Mouse (Mus musculus) limb, embryonic 13.5 days (tissue): ENCODE results near the gene Atp6v0d1. TPM values are rescaled to one million over a fixed set of nuclear protein-coding genes. Genes with fewer than 3 reads are reported as not detected.
"Not testable (repeated sequence)": the region's sequence is repeated elsewhere in the genome, so short reads cannot be mapped to it uniquely, and the experiment has no call there.

ENCODE experiments used
- ATAC-seq: fragments of 200-750 bp; cut with Nextera tagmentation; 2 replicates; pipeline ENCODE4 v1.8.0; 2017; ENCODE audit warnings: low read depth, moderate number of reproducible peaks, moderate TSS enrichment; ENCODE audit not compliant: low FRiP score
- H3K27ac ChIP-seq: fragments of 300-500 bp; sonication (generic); 2 replicates; pipeline ENCODE4 v1.5.1; 2015; ENCODE audit warnings: inconsistent platforms, mild to moderate bottlenecking, moderate library complexity
- H3K27me3 ChIP-seq: fragments of 300-500 bp; sonication (generic); 2 replicates; pipeline ENCODE4 v1.6.1; 2015; ENCODE audit warnings: mild to moderate bottlenecking, inconsistent platforms
- H3K36me3 ChIP-seq: fragments of 300-500 bp; sonication (generic); 2 replicates; pipeline ENCODE4 v1.6.1; 2015; ENCODE audit warnings: inconsistent platforms, mild to moderate bottlenecking, moderate library complexity
- H3K4me1 ChIP-seq: fragments of 300-500 bp; sonication (generic); 2 replicates; pipeline ENCODE4 v1.6.1; 2015; ENCODE audit warnings: inconsistent platforms
- H3K4me2 ChIP-seq: fragments of 300-500 bp; sonication (generic); replicated peaks from 2 replicates; pipeline ENCODE4 v1.6.1; 2015; ENCODE audit warnings: inconsistent platforms, mild to moderate bottlenecking, moderate library complexity
- H3K4me3 ChIP-seq: fragments of 300-500 bp; sonication (generic); 2 replicates; pipeline ENCODE4 v1.5.1; 2015; ENCODE audit warnings: moderate library complexity, mild to moderate bottlenecking, inconsistent platforms
- H3K9ac ChIP-seq: fragments of 300-500 bp; sonication (generic); 2 replicates; pipeline ENCODE4 v1.6.1; 2015; ENCODE audit warnings: mild to moderate bottlenecking, inconsistent platforms
- H3K9me3 ChIP-seq: fragments of 300-500 bp; sonication (generic); 2 replicates; pipeline ENCODE4 v1.6.1; 2016; ENCODE audit warnings: inconsistent platforms
- WGBS: fragments of 180-500 bp; shearing (Covaris S2); methylation state at CpG from one replicate; pipeline ENCODE4 v1.1.7; 2015; 5-methylcytosine and 5-hydroxymethylcytosine counted together
- polyA plus RNA-seq: library from polyadenylated mRNA; unstranded; fragments of >200 nt; fragmentation: Nextera tagmentation; extraction: Ambion mirVana; gene quantifications from 2 replicates; pipeline ENCODE4 v1.2.1, GENCODE M21; 2015

Gene Atp6v0d1
- polyA plus RNA-seq, 1 experiment from 2014 or later: 82.5 TPM

GRCm38 (mm10) chr8:105566703-105567595 lies 1.1 kb upstream of the Atp6v0d1 start:
- H3K4me2 ChIP-seq: peak overlapping the region; percentile 95
- peak overlapping the region; percentile 72 for H3K9ac ChIP-seq
- H3K4me3 ChIP-seq: peak overlapping the region; percentile 87
- H3K27ac ChIP-seq: no peak overlapping the region
- H3K4me1 ChIP-seq: peaks cover 29% of the 10 kb centered on the region
- H3K27me3 ChIP-seq: 0 out of 2 replicates have a peak, but pooled peaks cover 8% of the 10 kb centered on the region
- no peaks in the 10 kb centered on the region for H3K9me3 ChIP-seq
- ATAC-seq: no peak
- H3K36me3 ChIP-seq: no peaks in the 10 kb centered on the region
- WGBS: 27% methylated on average over 27 of the region's 27 CpGs

DNA sequence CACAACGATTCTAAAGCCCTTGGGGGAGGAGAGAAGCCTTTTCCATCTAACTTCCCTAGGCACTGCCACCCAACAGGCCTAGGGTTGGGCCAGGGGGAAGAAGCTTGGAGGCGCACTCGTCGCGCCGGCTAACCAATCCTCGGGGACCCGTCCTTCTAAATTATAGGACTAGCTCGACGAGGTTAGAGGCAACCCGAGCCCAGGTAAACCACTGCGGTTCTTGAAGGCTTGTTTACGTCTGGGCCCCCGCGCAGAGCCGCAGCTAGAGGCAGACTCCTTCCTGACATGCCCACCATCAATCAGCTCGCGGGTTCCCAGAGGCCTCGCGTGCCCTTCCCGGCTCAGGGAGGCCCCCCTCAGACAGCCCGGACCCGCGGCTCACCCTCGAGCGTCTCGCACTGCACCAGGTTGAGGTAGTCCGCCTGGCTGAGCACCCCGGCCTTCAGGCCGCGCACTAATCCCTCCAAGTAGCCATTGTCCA lies 406 bp downstream of the Atp6v0d1 start:
- Histone ChIP-seq H3K9me3 (no peaks in the 10 kb centered on the region), H3K9ac (peak overlapping the region; percentile 87), H3K4me2 (peak overlapping the region; percentile 95), H3K27me3 (0 out of 2 replicates have a peak, but pooled peaks cover 8% of the 10 kb centered on the region), H3K36me3 (no peaks in the 10 kb centered on the region), H3K4me3 (peak overlapping the region; percentile 87), H3K4me1 (peaks cover 29% of the 10 kb centered on the region), H3K27ac (peak overlapping the region; percentile 61; the same call in 1 of the 2 replicates)
- ATAC-seq: peak; percentile 66
- under 1% methylated on average over 31 of the region's 31 CpGs for WGBS

GRCm38 (mm10) chr8:105564573-105565229 lies 1.1 kb downstream of the Atp6v0d1 start:
- 89% methylated on average over 9 of the region's 9 CpGs for WGBS
- H3K27ac ChIP-seq, H3K27me3 ChIP-seq, ATAC-seq, H3K36me3 ChIP-seq, H3K9me3 ChIP-seq: not testable (repeated sequence)
- peak overlapping the region; percentile 87 for H3K9ac ChIP-seq
- peak overlapping the region; percentile 95 for H3K4me2 ChIP-seq
- H3K4me1 ChIP-seq: peaks cover 29% of the 10 kb centered on the region
- peak overlapping the region; percentile 87 for H3K4me3 ChIP-seq

GRCm38 (mm10) chr8:105563871-105564270 lies 2.0 kb downstream of the Atp6v0d1 start:
- ATAC-seq: no peak
- H3K36me3 ChIP-seq: peaks cover 3% of the 10 kb centered on the region; the same call in 1 of the 2 replicates

GRCm38 (mm10) chr8:105562863-105563262 lies 3.0 kb downstream of the Atp6v0d1 start:
- Histone ChIP-seq H3K4me2 (no peak overlapping the region), H3K36me3 (peaks cover 6% of the 10 kb centered on the region; the same call in 1 of the 2 replicates), H3K4me1 (peaks cover 29% of the 10 kb centered on the region), H3K4me3 (no peak overlapping the region), H3K27ac (no peak overlapping the region), H3K9me3 (no peaks in the 10 kb centered on the region), H3K27me3 (0 out of 2 replicates have a peak, but pooled peaks cover 8% of the 10 kb centered on the region), H3K9ac (no peak overlapping the region)
- ATAC-seq: no peak
- 88% methylated on average over 3 of the region's 3 CpGs for WGBS

More at GRCm38 (mm10) chr8:105563871-105564270, 2.0 kb downstream of the Atp6v0d1 start:
- no peaks in the 10 kb centered on the region for H3K9me3 ChIP-seq
- 82% methylated on average over 1 of the region's 1 CpGs for WGBS
- no peak overlapping the region for H3K4me2 ChIP-seq
- H3K27ac ChIP-seq: no peak overlapping the region
- no peak overlapping the region for H3K4me3 ChIP-seq
- H3K27me3 ChIP-seq: 0 out of 2 replicates have a peak, but pooled peaks cover 8% of the 10 kb centered on the region
- H3K4me1 ChIP-seq: peaks cover 29% of the 10 kb centered on the region
- H3K9ac ChIP-seq: no peak overlapping the region

DNA sequence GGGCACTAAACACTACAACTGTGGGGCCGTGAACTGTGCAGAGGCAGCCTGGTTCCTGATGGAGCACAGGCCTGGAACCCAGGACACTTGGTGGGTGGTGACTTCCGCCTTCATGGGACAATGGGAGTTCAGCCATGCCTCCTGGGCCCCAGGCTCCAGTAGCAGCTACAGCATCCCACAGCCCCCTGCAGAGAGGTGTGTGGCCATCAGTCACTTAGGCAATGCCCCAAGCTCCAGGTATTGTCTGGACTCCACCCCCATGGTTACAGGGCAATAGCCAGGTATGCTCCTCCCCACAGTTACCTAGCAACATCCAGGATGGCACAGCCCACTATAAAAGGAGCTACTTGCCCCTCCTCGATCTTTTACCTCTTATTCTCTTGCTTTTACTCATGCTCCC lies 10.6 kb downstream of the Atp6v0d1 start:
- Histone ChIP-seq H3K27ac (no peak overlapping the region), H3K4me3 (no peak overlapping the region), H3K36me3 (peaks cover 7% of the 10 kb centered on the region; the same call in 1 of the 2 replicates), H3K9me3 (no peaks in the 10 kb centered on the region), H3K4me2 (no peak overlapping the region), H3K27me3 (no peaks in the 10 kb centered on the region), H3K9ac (no peak overlapping the region), H3K4me1 (no peaks in the 10 kb centered on the region)
- no peak; the same call in 1 of the 2 replicates for ATAC-seq
- 75% methylated on average over 3 of the region's 3 CpGs for WGBS

DNA sequence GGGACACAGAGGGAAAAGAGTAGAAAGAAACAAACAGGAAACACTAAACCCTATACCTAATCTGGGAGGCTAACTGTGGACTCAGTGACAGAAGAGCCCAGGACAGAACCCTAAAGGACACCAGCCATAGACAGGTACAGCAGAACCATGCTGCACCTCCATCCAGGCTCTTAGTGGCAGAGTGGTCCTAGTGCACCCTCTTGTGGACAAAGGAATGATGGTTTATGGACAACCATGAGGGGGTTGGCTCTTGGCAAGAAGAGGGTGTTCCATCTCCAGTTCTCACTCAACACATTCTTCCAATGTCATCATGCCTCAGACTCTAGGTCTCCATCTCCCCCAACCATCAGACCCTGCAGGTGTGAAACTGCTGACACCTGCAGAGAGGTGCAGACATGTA lies 11.8 kb downstream of the Atp6v0d1 start:
- H3K27ac ChIP-seq: no peak overlapping the region
- no peak overlapping the region for H3K4me2 ChIP-seq
- H3K36me3 ChIP-seq: peaks cover 6% of the 10 kb centered on the region; the same call in 1 of the 2 replicates
- no peak overlapping the region for H3K9ac ChIP-seq
- no peaks in the 10 kb centered on the region for H3K27me3 ChIP-seq
- H3K4me1 ChIP-seq: no peaks in the 10 kb centered on the region
- peak; percentile 59; the same call in 1 of the 2 replicates for ATAC-seq
- no peak overlapping the region for H3K4me3 ChIP-seq
- H3K9me3 ChIP-seq: no peaks in the 10 kb centered on the region

DNA sequence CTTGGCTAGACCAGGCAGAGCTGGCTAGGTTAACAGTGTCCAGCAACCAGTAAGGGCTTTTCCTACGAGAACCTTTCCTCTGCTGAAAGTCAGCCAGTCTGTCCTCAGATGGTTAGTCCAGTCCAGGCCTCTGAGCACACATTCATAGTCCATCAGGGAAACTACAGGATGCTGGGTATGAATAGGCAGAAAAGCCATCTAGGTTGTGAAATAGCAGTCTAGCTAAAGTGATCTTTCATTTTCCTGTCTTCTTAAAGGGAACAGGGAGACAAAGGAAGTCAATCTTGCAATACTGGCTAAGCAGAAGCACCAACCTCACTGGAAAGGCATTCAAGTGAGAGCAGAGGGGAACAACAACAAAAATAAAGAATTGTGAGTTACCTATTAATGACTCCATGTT lies 13.0 kb downstream of the Atp6v0d1 start:
- no peak for ATAC-seq
- Histone ChIP-seq H3K36me3 (peaks cover 3% of the 10 kb centered on the region; the same call in 1 of the 2 replicates), H3K27ac (no peak overlapping the region), H3K27me3 (no peaks in the 10 kb centered on the region), H3K4me3 (no peak overlapping the region), H3K4me1 (no peaks in the 10 kb centered on the region), H3K4me2 (no peak overlapping the region), H3K9me3 (no peaks in the 10 kb centered on the region), H3K9ac (no peak overlapping the region)
- 70% methylated on average over 1 of the region's 1 CpGs for WGBS

- Histone ChIP-seq H3K9me3 (no peaks in the 10 kb centered on the region), H3K9ac (no peak overlapping the region), H3K4me3 (no peak overlapping the region), H3K4me1 (peaks cover 4% of the 10 kb centered on the region), H3K36me3 (peaks cover 3% of the 10 kb centered on the region; the same call in 1 of the 2 replicates), H3K27me3 (no peaks in the 10 kb centered on the region), H3K27ac (no peak overlapping the region), H3K4me2 (no peak overlapping the region)
- ATAC-seq: no peak
- WGBS: 75% methylated on average over 2 of the region's 2 CpGs
These were observed 13.8 kb downstream of the Atp6v0d1 start for GRCm38 (mm10) chr8:105552032-105552431.

DNA sequence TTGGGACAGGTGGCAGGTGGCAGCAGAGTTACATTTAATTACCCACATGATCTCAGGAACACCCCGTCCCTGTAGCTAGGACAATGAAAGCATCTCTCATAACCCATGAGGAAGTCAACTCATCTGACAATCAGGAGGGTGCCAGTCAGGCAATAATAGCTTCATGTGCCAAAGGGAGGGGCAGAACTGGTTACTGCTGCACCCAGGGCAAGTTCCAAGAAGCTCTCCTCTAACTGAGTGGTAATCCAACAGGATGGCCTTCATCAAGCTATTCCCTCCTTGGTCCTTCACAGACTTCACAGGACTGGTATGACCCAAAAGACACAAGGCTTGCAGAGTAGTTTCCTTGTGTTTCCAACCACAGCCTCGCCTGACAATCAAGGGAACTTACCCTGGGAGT lies 15.8 kb downstream of the Atp6v0d1 start:
- H3K9me3 ChIP-seq: no peaks in the 10 kb centered on the region
- H3K4me3 ChIP-seq: no peak overlapping the region
- H3K4me2 ChIP-seq: no peak overlapping the region
- no peak overlapping the region for H3K9ac ChIP-seq
- peaks cover 3% of the 10 kb centered on the region; the same call in 1 of the 2 replicates for H3K36me3 ChIP-seq
- 78% methylated on average over 2 of the region's 2 CpGs for WGBS
- H3K27me3 ChIP-seq: no peaks in the 10 kb centered on the region
- no peak for ATAC-seq
- no peak overlapping the region for H3K27ac ChIP-seq
- peaks cover 23% of the 10 kb centered on the region for H3K4me1 ChIP-seq

DNA sequence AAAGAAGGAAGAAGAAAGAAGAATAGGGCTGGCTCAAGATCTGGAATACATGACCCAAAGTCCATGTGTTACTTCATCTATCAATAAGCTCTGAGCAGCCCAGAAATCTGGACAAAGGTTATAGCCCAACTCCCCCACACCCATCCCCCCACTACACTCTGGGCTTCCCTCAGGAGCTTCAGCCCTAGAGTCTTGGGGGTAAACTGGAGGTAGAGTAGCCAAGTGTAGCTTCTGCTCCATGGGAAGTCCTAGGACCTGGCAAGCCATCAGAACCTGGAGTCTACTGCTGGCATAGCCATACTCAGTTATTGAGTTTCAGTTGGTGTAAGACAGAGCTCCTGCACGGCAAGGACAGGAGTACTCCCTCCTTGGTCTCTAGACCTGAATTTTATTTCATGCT lies 16.3 kb downstream of the Atp6v0d1 start:
- 78% methylated on average over 1 of the region's 1 CpGs for WGBS
- H3K27me3 ChIP-seq: no peaks in the 10 kb centered on the region
- peaks cover 3% of the 10 kb centered on the region; the same call in 1 of the 2 replicates for H3K36me3 ChIP-seq
- peaks cover 28% of the 10 kb centered on the region for H3K4me1 ChIP-seq
- no peak overlapping the region for H3K9ac ChIP-seq
- no peak overlapping the region for H3K4me3 ChIP-seq
- H3K9me3 ChIP-seq: no peaks in the 10 kb centered on the region
- no peak overlapping the region for H3K4me2 ChIP-seq
- no peak for ATAC-seq
- H3K27ac ChIP-seq: no peak overlapping the region
